Mouse (Mus musculus): ENCODE measurements around the gene Nap1l5. TPM values are rescaled to one million over a fixed set of nuclear protein-coding genes. Genes with fewer than 3 reads are reported as not detected.
"Not testable (repeated sequence)": the region's sequence is repeated elsewhere in the genome, so short reads cannot be mapped to it uniquely, and the experiment has no call there.

The Nap1l5 gene
- total RNA-seq, 2 experiments from 2014 or later, result not detected

- ATAC-seq (replicated peaks; ENCODE audit: low FRiP score, poor library complexity, severe bottlenecking), result no peak
Observed at GRCm38 (mm10) chr6:58912842-58913241, 6.0 kb upstream of the Nap1l5 start.

DNA sequence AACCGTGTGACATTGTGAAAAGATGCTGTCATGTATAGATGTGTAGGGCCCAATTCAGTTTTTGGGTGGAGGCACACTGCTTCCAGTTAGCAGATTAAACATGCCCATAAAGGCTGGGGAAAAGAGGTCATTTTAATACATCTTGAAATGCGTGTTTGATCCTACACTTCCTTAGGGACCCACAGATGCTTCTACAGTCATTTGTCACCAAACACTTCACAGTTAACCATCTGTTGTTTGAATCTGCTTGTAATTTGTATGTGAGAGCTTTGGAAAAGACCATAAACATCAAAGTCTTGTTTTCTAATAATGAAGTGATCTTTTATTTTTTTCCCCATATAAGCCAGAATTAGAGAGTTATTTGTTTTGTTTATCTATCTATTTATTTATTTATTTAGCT lies 915 bp upstream of the Nap1l5 start:
- ATAC-seq (replicated peaks; ENCODE audit: low FRiP score, poor library complexity, severe bottlenecking), result no peak

GRCm38 (mm10) chr6:58907336-58907735 lies 460 bp upstream of the Nap1l5 start:
- no peak for ATAC-seq (replicated peaks; ENCODE audit: low FRiP score, poor library complexity, severe bottlenecking)

- no peak for ATAC-seq (replicated peaks; ENCODE audit: low FRiP score, poor library complexity, severe bottlenecking)
Observed at GRCm38 (mm10) chr6:58904551-58904950, 2.3 kb downstream of the Nap1l5 start.

GRCm38 (mm10) chr6:58903171-58903570 lies 3.7 kb downstream of the Nap1l5 start:
- no peak for ATAC-seq (replicated peaks; ENCODE audit: low FRiP score, poor library complexity, severe bottlenecking)

GRCm38 (mm10) chr6:58900536-58900935 lies 6.3 kb downstream of the Nap1l5 start:
- ATAC-seq (replicated peaks; ENCODE audit: low FRiP score, poor library complexity, severe bottlenecking), result no peak

DNA sequence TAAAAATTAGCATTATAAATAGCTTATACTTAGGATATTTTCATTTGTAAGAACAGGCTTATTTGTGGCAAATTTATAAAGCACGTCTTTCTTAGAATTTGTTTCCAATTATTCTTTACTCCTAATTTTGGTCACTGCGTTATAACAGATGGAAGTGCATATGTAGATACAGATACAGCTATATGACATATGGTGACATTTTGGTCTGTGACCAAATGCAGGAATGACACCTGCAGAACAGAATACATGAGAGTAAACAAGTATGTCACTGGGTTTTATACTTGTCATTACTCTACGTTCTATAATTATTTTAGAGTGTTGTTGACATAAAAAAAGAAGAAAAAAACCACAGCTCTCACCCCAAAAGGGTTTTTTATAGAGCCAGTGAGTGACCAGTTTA lies 7.8 kb downstream of the Nap1l5 start:
- ATAC-seq (replicated peaks; ENCODE audit: low FRiP score, poor library complexity, severe bottlenecking), result no peak

DNA sequence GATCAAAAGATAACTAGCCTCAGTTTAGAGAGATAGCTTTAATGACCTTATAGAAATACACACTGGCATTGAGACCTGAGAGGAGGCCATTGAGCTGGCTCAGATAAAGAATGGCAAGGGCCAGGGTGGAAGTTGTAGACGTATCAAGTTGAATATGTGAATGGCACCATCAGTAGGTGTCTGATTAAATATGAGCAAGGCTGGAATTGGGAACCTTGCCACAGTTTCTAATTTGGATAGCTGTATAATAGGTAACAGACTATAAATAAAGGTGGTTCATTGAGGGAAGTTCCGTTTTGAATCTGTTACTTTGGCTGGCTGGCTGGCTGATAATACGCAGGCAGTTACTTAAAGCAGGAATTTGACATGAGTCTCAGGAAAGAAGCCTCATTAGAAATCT lies 10.2 kb downstream of the Nap1l5 start:
- no peak for ATAC-seq (replicated peaks; ENCODE audit: low FRiP score, poor library complexity, severe bottlenecking)

DNA sequence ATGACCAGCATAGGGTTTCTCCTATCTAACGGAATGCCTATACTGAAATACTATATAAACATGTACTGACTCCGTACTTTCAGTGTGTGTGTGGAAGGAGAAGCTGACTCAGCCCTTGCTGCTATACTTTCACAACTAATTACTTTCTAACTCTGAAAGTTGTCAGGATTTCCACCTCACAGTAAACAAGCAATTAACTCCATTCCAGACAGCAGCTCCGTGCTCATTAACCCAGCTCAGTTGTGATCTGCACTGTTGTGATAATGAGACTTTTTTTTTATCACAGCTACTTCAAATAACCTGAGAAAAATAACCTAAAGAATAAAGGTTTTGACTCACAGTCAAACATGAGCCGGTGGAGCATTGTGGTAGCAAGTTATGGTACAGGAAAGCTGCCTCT lies 11.9 kb downstream of the Nap1l5 start:
- ATAC-seq (replicated peaks; ENCODE audit: low FRiP score, poor library complexity, severe bottlenecking), result no peak

GRCm38 (mm10) chr6:58893307-58893706 lies 13.6 kb downstream of the Nap1l5 start:
- ATAC-seq (replicated peaks; ENCODE audit: low FRiP score, poor library complexity, severe bottlenecking), result no peak

GRCm38 (mm10) chr6:58889917-58890316 lies 17.0 kb downstream of the Nap1l5 start:
- ATAC-seq (replicated peaks; ENCODE audit: low FRiP score, poor library complexity, severe bottlenecking), result no peak

GRCm38 (mm10) chr6:58882271-58882670 lies 24.6 kb downstream of the Nap1l5 start:
- no peak for ATAC-seq (replicated peaks; ENCODE audit: low FRiP score, poor library complexity, severe bottlenecking)

DNA sequence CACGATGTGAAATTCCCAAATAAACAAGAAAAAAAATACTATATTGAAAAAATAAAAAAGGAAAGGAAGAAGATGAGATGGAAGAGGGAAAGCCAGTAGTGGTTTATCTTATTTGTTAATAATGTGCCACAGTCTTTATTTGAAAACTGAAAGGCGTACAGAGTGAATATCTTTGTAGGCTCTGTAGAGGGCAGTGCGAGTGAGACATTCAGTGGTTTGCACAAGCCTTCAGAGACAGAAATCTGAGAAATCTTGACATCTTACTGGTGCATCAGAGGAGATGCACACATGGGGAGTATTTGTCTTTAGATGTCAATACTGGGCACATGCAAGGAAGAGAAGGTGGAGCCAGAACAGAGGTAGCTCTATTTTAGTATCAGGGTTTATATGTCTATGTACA lies 25.5 kb downstream of the Nap1l5 start:
- ATAC-seq (replicated peaks; ENCODE audit: low FRiP score, poor library complexity, severe bottlenecking), result no peak

- ATAC-seq (replicated peaks; ENCODE audit: low FRiP score, poor library complexity, severe bottlenecking), result no peak
Observed at GRCm38 (mm10) chr6:58880861-58881260, 26.0 kb downstream of the Nap1l5 start.

DNA sequence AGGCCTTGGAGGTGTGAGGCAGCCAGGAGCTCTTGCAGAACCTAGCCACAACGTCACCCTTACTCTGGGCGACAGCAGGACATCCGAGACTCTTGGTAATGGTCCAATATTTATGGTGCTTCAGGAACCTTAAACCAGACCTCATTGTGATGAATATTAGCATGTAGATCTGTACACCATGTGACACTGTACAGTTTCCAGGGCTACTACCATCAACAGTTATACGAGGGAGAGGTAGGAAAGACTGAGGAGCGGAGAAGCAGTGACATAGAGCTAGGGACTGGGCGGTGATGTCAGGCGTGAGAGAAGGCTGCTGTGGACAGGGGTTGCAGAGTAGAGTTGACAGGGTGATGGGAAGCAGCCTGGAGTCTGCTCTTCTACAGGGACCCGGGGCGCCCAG lies 26.9 kb downstream of the Nap1l5 start:
- no peak for ATAC-seq (replicated peaks; ENCODE audit: low FRiP score, poor library complexity, severe bottlenecking)

GRCm38 (mm10) chr6:58879572-58879971 lies 27.3 kb downstream of the Nap1l5 start:
- ATAC-seq (replicated peaks; ENCODE audit: low FRiP score, poor library complexity, severe bottlenecking), result no peak

DNA sequence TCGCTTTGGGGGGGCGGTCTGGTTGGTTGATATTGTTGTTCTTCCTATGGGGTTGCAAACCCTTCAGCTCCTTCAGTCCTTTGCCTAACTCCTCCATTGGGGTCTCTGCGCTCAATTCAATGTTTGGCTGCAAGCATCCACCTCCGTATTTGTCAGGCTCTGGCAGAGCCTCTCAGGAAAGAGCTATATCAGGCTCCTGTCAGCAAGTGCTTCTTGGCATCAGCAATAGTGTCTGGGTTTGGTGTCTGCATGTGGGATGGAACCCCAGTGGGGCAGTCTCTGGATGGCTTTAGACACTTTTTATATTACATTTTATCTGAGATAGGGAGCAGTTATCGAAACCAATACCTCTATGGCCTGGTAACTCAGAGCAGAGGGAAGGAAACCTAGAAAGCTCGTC lies 39.0 kb downstream of the Nap1l5 start:
- not testable (repeated sequence) for ATAC-seq (replicated peaks; ENCODE audit: low FRiP score, poor library complexity, severe bottlenecking)

DNA sequence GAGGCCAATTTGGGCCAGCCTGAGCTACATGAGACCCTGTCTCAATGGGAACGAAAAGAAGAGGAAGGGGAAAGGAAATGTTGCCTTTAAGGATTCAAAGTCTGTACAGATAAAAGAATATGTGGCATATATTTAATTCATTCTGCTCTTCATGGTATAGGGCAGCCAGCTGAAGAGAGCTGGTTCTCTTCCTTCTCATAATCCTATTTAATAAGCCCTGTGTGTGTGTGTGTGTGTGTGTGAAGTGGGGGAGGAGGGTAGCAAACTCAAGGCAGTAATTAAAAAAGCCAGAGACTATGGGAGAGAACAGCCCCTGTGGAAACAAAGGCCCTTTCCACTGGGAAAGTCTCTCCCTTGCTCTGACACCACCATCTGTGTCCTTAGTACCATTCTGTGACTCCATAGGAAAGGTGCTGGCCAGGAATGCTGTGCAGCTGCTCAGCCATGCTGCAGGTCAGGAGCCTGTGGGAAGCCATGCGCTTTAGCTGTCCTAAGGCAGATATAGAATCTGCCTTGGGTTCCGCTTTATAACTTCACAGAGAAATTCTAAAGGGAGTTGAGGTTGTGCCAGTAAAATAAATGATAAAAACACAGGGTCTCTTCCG lies 43.1 kb downstream of the Nap1l5 start:
- ATAC-seq (replicated peaks; ENCODE audit: low FRiP score, poor library complexity, severe bottlenecking), result no peak

DNA sequence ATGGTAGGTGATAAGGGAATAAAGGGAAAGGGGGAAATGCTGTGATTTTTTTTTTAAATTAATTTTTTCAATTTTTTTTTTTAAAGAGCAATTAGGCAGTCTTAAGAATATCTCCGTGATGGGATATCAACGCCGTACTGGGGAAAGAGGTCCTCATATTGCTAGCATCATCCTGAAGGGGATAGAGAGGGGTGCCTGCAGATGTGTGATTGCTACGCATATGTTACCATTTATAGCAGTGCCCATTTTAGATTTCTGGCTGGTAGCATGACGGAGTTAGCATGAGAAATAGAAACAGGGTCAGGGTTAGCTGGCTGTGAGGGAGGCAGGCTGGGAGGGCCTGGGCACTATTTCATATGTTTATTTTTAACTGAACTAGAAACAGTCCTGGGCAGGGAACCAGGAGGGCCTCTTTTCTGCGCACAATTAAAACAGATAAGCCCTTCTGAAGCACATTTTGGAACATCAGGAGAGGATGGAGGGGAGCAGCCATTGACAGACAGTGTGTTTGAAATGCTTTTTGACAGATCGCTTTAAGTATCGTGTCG lies 44.4 kb downstream of the Nap1l5 start:
- ATAC-seq (replicated peaks; ENCODE audit: low FRiP score, poor library complexity, severe bottlenecking), result no peak

DNA sequence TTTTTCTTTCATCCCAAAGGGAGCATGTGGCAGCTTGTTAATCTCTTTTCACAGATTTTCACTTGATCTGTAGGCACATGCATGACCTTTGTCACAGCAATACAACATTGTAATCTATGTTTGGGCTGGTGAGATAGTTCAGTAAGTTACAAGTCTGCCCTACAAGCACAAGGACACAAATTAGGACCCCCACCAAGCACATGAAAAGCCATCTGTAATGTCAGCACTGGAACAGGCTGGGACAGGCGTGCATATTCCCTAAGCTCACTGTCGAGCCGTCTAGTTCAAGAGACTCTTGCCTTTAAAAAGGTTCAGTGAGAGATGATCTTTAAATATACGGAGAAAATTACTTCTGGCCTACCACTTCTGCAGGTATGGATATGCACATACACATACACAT lies 47.4 kb downstream of the Nap1l5 start:
- ATAC-seq (replicated peaks; ENCODE audit: low FRiP score, poor library complexity, severe bottlenecking), result no peak

DNA sequence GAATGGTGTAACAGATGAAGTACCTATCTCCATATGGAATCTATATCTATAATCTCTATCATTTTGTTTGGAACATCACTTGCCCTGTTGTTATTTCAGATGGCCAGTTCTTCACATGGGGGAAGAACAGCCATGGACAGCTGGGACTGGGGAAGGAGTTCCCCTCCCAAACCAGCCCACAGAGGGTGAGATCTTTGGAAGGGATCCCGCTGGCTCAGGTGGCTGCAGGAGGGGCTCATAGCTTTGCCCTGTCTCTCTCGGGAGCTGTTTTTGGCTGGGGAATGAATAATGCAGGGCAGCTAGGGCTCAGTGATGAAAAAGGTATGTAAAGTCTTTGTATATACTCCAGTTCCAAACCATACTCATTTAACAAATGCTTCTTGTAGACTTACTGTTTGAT lies 50.4 kb downstream of the Nap1l5 start:
- ATAC-seq (replicated peaks; ENCODE audit: low FRiP score, poor library complexity, severe bottlenecking), result no peak

DNA sequence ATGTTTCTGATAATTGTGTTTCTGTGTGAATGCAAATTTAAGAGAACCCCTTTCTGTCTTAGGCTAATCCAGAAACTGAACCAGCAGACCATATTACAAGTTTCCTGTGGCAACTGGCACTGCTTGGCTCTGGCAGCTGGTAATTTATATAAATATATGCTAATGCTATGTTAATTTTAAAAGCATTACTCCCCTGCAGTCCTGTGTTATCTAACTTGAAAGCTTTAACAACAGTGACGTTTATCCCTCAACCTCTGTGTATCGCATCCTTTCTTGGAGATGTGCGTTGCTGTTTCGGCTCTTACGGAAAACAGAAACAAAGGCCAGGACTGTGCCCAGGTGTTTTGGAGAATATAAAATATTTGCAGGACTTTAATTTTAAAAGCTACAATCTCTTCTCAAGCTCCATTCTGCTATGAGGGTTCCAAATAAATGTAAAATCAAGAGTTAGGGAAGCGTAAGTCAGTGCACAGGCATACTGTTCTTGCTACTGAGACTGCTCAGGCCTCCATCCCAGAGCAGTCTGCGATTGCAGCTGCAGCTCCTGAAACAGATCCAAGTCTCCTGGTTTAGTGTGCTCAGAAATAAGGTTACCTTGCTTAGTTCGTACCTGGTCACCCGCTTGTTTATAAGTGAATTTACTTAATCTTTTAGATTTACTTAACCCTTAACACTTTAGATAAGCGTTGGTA lies 51.1 kb downstream of the Nap1l5 start:
- ATAC-seq (replicated peaks; ENCODE audit: low FRiP score, poor library complexity, severe bottlenecking), result no peak

Data from erythroid progenitor cell, adult 5-6 weeks (primary cell).